Mouse (Mus musculus) activated CD4-positive, CD25-positive, alpha-beta regulatory T cell, adult 4 months (primary cell): Measurements from ENCODE around the gene L1cam. TPM values are rescaled to one million over a fixed set of nuclear protein-coding genes. Genes with fewer than 3 reads are reported as not detected.

Source experiments
- ATAC-seq: one replicate; pipeline ENCODE4 v1.8.0; 2017
- polyA plus RNA-seq, 2 experiments: library from polyadenylated mRNA; unstranded; fragments of 100-300 nt; shearing (Covaris generic); gene quantifications; one replicate each; pipeline ENCODE4 v1.2.1; 2017

Gene L1cam
- polyA plus RNA-seq, 2 experiments from 2014 or later = 8.8 to 9.8 TPM

DNA sequence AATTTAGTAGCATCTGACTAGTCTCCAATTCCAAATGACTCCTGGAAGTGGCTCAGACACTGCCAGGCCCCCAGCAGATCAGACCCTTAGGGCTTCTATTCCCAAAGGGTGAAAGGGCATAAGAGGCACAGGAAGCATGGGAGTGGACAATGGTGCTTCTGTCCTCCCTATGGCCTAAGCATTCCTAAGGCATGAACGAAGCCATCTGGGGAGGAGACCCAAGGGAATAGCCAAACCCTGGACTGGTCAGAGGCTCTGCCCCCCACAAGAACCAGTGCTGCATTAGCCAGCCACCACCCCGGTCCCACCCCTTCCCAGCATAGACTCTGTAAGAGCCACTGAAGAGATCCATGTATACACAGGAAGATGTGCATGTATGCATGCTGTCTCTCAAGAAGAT, 20.0 kb downstream of the L1cam start:
- no peak for ATAC-seq

DNA sequence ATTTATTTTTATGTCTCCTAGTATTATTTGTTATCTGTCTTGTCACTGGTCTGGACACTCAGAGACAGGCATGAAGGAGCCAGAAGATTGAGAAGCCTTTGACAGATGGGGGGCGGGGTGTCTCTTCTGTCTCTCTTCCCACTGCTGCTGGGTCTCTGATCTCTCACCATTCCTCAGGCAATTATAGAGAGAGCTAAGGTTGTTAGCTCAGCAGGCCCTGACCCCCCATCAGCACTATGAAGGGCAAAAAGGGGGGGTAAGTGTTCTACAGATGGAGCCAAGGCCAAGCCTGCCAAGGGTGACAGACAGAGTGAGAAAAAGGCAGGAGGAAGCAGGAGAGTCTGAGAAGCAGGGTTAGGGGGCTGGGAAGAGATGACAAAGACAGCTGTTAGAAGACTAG, 23.9 kb downstream of the L1cam start:
- ATAC-seq = no peak

DNA sequence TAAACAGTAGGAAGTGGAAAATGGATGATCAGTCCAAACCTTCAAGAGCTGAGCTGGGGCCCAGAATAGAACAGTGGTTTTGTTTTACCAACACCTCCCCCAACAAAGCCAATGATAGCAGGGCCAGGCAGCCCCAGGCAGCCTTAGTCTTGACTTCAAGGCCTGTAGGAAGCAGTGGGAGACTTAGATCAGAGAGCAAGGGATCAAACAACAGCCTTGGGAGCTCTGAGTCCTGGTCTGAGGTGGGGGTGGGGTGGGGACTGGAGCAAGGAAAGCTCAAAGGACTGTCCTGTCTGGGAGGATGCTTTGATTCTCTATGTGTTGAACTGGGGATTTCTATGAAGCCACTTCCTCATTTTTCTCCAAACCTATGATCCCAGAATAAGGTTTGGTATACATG, 24.4 kb downstream of the L1cam start:
- no peak for ATAC-seq

DNA sequence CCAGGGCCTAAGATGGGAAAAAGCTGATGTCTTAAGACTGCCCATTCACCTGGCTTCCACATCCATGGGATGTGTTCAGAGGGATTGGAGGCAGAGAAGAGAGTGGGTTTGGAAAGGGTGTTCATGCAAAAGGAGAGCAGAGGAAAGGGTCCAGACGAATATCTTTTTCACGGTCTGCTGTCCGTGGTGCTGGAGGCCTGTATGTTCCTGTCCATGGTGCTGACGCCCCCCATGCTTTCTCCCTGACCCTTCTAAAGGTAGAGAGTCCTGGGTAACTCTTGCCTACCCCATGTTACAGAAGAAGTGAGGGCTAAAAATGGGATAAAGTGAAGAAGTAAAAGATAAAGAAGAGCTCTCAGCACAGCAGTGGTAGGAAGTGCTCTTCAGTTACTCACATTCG, 26.6 kb downstream of the L1cam start:
- ATAC-seq = no peak

DNA sequence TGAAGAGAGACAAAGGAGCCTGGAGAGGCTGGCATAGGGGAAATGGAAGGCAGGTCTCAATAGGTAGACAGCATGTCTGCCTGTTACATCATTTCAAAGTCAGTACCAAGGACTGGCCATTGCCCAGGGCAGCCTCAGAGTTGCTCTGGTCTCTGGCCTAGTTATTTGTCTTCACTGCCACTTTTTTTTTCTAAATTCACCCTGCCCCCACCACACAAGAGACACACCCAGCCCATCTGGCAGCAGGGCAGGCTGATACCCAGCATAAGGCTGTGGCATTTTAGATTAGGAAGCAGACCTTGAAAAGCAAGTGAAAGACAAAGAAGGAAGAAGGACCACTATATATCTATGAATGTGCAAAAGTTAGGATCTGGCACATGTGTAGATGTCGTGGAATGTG, 28.1 kb downstream of the L1cam start:
- ATAC-seq = no peak

DNA sequence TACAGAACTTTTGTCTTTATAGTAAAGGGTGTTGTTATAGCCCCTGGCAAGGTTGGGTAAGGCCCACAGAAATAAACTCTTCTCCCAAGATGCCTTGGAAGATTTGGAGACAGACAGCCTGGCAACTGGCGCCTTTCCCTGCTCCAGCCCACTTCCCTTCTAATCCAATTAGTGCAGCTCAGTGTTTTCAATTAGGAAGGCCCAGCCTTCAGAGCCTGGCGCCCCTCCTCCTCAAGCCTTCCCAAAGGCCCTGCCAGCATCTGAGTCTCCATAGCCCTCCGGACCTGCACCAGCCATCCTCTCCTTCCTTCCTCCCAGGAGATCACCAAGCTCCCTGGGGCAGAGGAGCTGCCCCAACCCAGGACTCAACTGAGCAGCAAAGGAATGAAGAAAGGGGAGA, 28.6 kb downstream of the L1cam start:
- ATAC-seq = no peak

DNA sequence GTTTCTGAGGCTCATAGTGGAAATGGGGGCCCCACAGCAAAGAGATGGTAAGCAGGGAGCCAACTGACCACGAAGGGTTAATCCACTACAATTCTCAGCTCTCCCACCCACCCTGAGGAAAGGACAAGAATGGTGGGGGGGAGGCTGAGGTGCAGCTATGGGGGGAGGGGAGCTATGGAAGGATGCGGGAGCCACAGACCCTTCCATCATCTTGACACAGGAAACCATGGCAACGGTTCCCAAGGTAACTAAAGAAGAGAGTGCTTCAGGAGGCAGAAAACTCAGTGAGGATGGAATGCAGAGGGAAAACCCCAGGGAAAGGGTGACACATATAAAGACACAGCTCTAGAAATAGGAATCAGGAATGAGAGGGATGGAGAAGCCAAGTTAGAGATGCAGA, 31.2 kb downstream of the L1cam start:
- no peak for ATAC-seq

DNA sequence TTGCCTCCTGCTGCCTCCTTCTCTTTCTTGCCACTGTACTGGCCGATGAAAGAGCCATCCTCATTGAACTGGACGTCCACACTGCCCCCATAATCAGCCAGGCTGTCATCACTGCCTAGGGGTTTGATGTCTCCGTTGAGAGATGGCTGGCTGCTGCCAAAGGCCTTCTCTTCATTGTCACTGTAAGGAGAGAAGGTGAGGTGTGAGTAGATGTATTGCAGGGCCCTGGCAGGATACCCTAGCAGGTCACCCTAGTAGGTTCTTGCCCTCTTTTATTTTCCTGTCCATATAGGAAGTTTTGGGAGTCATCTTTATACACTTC, 40.9 kb downstream of the L1cam start:
- no peak for ATAC-seq

DNA sequence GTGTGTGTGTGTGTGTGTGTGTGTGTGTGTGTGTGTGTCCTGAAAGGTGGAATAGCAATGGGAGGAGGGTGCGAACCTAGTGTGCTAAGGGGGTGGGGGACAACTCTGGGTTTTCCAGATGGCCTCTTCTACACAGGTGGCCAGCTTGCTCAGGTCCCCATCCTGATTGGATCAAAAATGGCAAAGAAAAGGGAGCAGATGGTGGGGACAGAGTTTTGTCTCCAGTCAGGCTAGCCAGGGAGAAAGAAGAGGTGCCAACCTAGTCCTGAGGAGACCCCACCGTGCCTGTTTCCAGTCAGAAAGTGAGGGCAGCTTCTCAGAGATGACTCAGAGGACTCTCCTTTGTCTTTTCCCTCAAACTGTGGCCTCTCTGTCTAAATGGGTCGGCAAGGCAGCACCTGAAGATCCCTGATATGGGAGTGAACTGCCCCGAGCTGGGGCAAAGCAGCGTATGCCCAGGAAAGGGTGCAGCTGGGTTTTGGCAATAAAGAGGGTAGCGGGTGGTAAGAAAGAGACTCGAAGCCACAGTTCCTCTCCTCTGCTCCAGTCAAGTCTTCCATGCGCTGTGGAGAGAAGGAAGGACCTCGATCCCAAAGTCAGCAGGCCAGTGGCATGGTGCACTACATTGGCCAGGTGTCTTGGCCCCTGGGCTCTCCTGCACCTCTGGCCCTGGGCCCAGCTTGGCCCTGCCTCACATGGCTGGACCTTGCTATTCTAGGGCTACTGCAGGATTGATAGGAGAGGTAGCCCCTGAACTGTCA, 41.4 kb downstream of the L1cam start:
- ATAC-seq = no peak

DNA sequence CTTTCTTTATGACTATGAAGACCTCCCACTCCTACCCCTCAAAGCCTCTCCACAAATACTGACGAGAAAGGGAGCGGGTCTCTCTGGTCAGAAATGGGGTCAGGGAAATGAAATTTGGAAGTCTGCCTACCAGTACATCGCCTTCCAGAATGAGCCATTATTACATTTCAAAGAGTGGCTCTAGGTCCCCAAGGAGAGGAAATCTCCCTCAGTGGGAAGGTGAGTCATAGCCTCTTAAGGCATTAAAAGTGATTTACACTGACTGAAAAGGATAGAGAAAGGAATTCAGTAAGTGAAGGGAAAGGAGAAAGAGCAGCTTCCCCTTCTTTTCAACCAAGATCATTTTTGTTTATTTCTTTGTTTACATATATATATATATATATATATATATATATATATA, 59.2 kb downstream of the L1cam start:
- ATAC-seq = no peak

DNA sequence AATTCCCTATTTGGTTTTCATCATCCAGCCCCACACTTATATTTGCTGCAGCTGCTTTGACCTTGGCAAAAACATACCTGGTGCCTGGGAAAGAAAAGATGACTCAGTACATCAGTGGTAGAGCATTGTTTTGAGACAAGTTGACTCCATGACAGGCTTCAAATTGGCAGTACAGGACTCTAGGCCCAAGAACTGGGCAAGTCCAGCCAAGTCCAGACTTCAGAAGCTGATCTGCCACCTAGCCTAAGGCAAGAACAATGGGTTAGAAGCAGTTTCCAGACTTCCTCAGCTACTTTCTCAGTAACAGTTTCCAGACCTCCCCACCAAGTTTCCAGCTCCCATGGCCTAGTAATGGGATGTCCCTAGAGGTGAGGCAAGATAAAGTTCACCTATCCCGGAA, 60.2 kb downstream of the L1cam start:
- ATAC-seq = no peak

DNA sequence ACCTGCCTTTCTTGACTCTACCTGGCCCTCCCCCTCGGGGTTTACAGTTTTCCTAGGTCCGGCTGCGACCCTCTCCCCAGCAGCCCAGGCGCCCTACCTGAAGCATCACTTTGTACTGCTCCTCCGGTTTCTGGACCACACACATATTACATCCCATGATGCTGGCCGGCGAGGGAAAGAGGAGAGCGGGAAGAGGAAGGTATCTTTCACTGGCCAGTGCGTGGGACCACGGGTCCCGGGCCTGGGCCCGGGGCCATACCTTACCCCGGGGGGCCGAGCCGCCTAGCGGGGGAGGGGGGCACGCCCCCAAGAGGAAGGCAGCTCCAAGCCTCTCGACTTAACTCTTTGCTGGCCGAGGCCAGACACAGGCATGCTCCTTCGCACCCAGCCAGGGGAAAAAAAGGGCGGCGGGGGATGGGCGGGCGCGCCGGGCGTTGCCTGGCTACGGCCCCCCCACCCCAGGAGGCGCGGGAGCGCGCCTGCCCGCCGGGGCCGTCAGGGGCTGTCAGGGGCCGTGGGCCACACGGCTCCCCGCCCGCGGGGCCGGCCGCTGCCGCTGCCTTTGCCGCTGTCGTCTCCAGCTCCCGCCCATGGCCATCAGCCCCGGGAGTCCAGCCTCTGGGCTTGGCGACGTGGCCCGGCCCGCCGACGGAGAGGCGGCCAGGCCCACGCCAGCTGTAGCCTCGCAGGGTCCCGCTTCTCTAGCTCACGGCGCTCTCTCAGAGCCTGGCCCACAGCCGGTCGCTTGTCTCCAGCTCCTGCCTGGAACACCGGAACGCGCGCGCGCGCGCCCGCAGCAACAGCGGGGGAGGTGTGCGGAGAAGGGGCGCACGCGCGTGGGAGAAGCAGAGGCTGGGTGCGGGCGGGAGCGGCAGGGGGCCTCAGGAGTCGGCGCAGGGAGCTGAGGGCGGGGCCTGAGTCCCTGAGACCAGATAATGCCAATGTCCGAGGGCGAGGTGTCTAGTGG, 71.4 kb downstream of the L1cam start, which contains the start of gene Pdzd4:
Gene Pdzd4, minus strand, starts transcription at position 785 of the 967 bp plus-strand sequence.
- no peak for ATAC-seq

DNA sequence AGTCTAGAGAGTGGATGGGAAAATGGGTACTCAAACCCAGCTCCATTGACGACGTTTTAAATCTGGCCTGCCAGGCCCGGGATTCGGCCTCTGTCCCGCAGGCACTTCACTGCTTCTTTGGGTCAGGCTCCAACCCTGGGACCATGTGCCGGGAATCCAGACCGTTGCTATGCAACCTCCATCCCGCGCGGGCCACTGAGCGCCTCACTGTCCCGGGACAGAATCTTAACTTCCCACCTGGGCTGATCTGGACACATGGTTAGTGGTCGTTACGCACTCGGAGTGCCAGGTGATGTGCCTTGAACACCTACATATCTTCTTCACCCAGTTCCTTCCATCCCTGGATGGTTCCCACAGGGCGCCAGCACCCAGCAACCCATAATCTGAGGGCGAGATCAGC, 72.2 kb downstream of the L1cam start:
- no peak for ATAC-seq

DNA sequence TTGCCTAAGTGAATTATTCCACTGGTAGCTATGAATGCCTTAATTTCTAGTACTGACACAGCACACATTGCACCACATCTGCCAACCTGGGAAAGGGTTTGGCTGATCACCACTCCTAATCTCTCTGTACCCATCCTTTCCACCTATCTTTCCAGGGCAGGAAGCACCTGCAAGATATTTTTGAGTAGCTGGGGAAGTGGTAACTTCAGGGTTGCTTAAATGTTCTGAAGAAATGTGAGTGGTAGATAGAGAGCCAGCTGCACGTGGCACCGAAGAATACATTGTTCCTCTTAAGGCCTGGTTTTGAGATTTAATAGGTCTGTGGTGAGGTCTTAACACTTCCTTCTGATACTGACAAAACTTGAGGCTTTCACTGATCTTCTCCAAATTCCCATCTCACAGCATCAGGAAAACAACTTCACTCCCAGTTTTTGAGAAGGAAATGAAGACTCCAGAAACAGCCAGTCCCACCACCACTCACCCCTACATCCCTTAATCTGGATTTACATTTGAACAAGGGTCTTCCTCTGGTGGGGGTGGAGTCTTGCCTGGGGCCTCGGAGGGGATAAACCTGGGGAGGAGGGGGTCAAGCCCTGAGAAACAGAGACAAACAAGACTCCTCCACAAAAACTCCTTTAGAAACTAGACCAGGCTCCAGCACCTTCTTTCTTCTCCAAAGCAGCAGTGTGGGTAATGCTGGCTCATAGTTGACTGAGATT, 79.2 kb downstream of the L1cam start:
- no peak for ATAC-seq

DNA sequence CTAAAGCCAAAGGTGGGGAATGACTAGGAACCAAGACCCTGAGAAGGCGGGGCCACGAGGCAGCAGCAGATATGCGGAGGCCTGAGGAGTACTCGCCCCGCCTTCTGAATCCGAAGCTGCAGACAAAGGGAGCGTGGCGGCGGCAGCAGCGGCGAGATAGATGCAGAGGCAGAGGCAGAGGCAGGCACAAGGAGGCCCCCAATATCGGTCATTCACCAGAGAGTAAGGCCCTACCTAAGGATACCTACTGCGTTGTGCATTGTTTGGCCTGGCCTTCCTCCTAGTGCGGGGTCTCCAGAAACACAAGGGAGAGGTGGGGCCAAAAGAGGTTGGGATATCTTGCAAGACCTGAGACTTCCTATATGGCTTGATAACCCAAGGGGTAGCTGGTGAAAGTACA, 80.8 kb downstream of the L1cam start:
- ATAC-seq = no peak

DNA sequence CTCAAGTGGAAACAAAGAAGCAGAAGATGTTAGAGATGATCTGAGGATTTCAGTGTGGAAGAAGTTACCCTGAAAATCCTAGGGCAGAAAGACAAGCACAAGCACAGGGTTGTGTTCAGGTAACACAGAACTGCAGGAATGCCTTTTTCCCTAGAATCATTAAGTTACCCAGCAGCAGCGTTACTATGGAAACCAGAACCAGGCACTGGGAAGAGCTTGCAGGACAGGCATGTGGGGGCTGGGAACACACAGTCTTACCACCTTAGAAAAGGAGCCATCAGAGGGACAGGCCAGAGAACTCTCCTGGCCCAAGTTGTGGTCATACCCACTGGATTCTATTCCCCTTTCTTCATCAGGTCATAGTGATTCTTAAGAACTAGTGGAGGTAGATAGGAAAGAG, 90.1 kb downstream of the L1cam start:
- no peak for ATAC-seq

Other genes starting within 250 kb of the L1cam start
- 1 to 10 TPM in 1 of 2 experiments, not detected in 1; 1.8 TPM for gene Pnck, start 236.0 kb downstream of the L1cam start, polyA plus RNA-seq
- under 1 TPM; 0.36 to 0.61 TPM for gene Slc6a8, start 223.0 kb downstream of the L1cam start, polyA plus RNA-seq
- 100 to 1,000 TPM; 270 to 336 TPM for gene Bcap31, start 179.9 kb downstream of the L1cam start, polyA plus RNA-seq
- 10 to 100 TPM; 22.3 to 34.1 TPM for gene Abcd1, start 179.5 kb downstream of the L1cam start, polyA plus RNA-seq
- gene Plxnb3, start 139.0 kb downstream of the L1cam start, polyA plus RNA-seq = not detected
- gene Srpk3, start 121.7 kb downstream of the L1cam start, polyA plus RNA-seq = 1 to 10 TPM in 1 of 2 experiments, not detected in 1; 1.7 TPM
- gene Idh3g, start 109.2 kb downstream of the L1cam start, polyA plus RNA-seq = 100 to 1,000 TPM; 167 to 173 TPM
- gene Ssr4, start 109.1 kb downstream of the L1cam start, polyA plus RNA-seq = 100 to 1,000 TPM; 233 to 244 TPM
- under 1 TPM; 0.11 to 0.13 TPM for gene Pdzd4, start 71.1 kb downstream of the L1cam start, polyA plus RNA-seq
- 1 to 10 TPM; 1.8 to 2.7 TPM for gene Avpr2, start 4.0 kb downstream of the L1cam start, polyA plus RNA-seq
- 100 to 1,000 TPM; 116 to 144 TPM for gene Arhgap4, start 25.8 kb upstream of the L1cam start, polyA plus RNA-seq
- gene Naa10, start 25.8 kb upstream of the L1cam start, polyA plus RNA-seq = 100 to 1,000 TPM; 185 to 192 TPM
- 1 to 10 TPM; 5.2 to 5.8 TPM for gene Renbp, start 34.7 kb upstream of the L1cam start, polyA plus RNA-seq
- 10 to 100 TPM; 26.8 to 36.6 TPM for gene Hcfc1, start 70.3 kb upstream of the L1cam start, polyA plus RNA-seq
- 10 to 100 TPM; 22.5 to 26.5 TPM for gene Irak1, start 127.8 kb upstream of the L1cam start, polyA plus RNA-seq
- not detected for gene Opn1mw, start 231.4 kb upstream of the L1cam start, polyA plus RNA-seq
- gene Mecp2, start 239.3 kb upstream of the L1cam start, polyA plus RNA-seq = 10 to 100 TPM; 16.3 to 18.2 TPM